Mouse (Mus musculus): ENCODE measurements around the gene Greb1. TPM values are rescaled to one million over a fixed set of nuclear protein-coding genes. Genes with fewer than 3 reads are reported as not detected.

Gene Greb1
- total and polyA plus RNA-seq, 3 experiments = 0.25 to 0.51 (median 0.39) TPM

DNA sequence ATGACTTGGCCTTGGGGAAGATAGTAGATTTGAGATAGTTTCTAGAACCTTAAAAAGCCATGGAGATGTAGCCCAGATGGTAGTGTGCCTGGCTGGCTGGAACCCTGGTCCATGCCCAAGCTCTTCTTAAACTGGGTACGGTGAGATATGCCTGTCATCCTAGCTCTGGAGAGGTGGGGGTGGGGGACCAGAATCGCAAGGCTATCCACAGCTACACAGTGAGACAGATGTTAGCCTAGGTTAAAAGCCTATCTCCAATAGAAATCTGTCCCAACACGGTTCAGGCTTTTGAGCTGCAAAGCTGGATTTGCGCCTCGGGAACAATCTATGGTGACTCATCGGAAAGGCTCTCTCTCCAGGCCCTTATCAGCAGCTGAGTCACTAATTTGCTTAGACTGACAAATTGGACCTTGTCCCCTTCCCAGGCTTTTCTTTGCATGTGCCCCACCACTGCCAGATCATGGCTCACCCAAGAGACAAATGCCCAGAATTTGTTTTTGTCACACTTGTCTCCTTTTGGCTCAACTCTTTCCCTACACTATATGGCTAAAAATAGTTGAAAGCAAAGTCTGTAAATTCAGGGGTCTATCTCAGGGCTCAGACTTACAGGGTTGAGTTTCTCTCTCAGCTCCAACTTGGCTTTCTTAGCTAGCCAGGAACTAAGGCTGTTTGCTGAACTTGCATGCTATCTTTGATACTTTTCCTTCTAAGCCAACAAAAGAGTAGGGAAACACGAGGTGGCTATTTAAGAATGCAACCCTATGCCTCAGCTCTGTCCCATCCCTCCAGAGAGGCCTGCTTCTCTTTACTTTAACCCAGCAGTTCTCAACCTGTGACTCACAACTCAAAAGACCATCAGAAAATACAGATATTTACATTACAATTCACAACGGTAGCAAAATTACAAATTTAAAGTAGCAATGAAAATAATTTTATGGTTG, 40.4 kb upstream of the Greb1 start:
- peak; percentile 38 to 68 for DNase-seq
- Histone ChIP-seq H3K79me2 (replicated peaks; ENCODE audit: control insufficient read depth, insufficient read depth, low read length) (no peaks in the 10 kb centered on the region), H3K36me3 (ENCODE audit: control insufficient read depth, insufficient read depth, low read length) (peaks cover 3% of the 10 kb centered on the region; the same call in 1 of the 2 replicates), H3K4me3 (no peak overlapping the region), H3K27me3 (ENCODE audit: control insufficient read depth, insufficient read depth, low read length) (no peaks in the 10 kb centered on the region), H3K27ac (peak overlapping the region; percentile 49), H3K9ac (ENCODE audit: low read depth, low read length) (no peak overlapping the region), H3K4me1 (ENCODE audit: control insufficient read depth, insufficient read depth, low read length) (peaks cover 7% of the 10 kb centered on the region)
- intact Hi-C loops (cut with DNase I) = no loop called here
- TF ChIP-seq EP300 (IDR thresholded peaks at IDR 0.05; ENCODE audit: insufficient read depth, low read depth, low read length) = no peak
- 24% methylated on average over 8 of the region's 8 CpGs for WGBS

- intact Hi-C loops (cut with DNase I) = loop anchor here (2.0 kb wide), 1 partner anchor 57 kb away; the partner anchor contains the start of gene Rock2
Observed at GRCm38 (mm10) chr12:16837766-16838165, 37.1 kb upstream of the Greb1 start.

GRCm38 (mm10) chr12:16836188-16836587, 35.5 kb upstream of the Greb1 start:
- peak; percentile 65 for TF ChIP-seq POLR2A (IDR thresholded peaks at IDR 0.05; ENCODE audit: insufficient read depth, low read depth, low read length)
- TF ChIP-seq CTCF (IDR thresholded peaks at IDR 0.05) = peak; percentile 70
- peak; percentile 90 for TF ChIP-seq EP300 (IDR thresholded peaks at IDR 0.05; ENCODE audit: insufficient read depth, low read depth, low read length)
- no peaks in the 10 kb centered on the region for H3K79me2 ChIP-seq (replicated peaks; ENCODE audit: control insufficient read depth, insufficient read depth, low read length)
- peak; percentile 68 to 83 for DNase-seq
- intact Hi-C loops (cut with DNase I) = loop anchor here (2.0 kb wide), 1 partner anchor 59 kb away; the partner anchor contains the start of gene Rock2
- peak overlapping the region; percentile 50 for H3K9ac ChIP-seq (ENCODE audit: low read depth, low read length)
- H3K36me3 ChIP-seq (ENCODE audit: control insufficient read depth, insufficient read depth, low read length) = peaks cover 9% of the 10 kb centered on the region
- peak overlapping the region; percentile 28; the same call in 1 of the 2 replicates for H3K4me3 ChIP-seq
- peaks cover 15% of the 10 kb centered on the region for H3K4me1 ChIP-seq (ENCODE audit: control insufficient read depth, insufficient read depth, low read length)
- WGBS = 4% methylated on average over 9 of the region's 9 CpGs
- no peaks in the 10 kb centered on the region for H3K27me3 ChIP-seq (ENCODE audit: control insufficient read depth, insufficient read depth, low read length)
- H3K27ac ChIP-seq = peak overlapping the region; percentile 72

More at GRCm38 (mm10) chr12:16837766-16838165, 37.1 kb upstream of the Greb1 start:
- no peak overlapping the region for H3K4me3 ChIP-seq
- DNase-seq = no peak
- TF ChIP-seq EP300 (IDR thresholded peaks at IDR 0.05; ENCODE audit: insufficient read depth, low read depth, low read length) (no peak), POLR2A (IDR thresholded peaks at IDR 0.05; ENCODE audit: insufficient read depth, low read depth, low read length) (no peak), CTCF (IDR thresholded peaks at IDR 0.05) (no peak)
- H3K9ac ChIP-seq (ENCODE audit: low read depth, low read length) = no peak overlapping the region
- H3K27ac ChIP-seq = no peak overlapping the region
- peaks cover 12% of the 10 kb centered on the region for H3K4me1 ChIP-seq (ENCODE audit: control insufficient read depth, insufficient read depth, low read length)
- H3K27me3 ChIP-seq (ENCODE audit: control insufficient read depth, insufficient read depth, low read length) = no peaks in the 10 kb centered on the region
- WGBS = 45% methylated on average over 4 of the region's 4 CpGs
- H3K79me2 ChIP-seq (replicated peaks; ENCODE audit: control insufficient read depth, insufficient read depth, low read length) = no peaks in the 10 kb centered on the region
- H3K36me3 ChIP-seq (ENCODE audit: control insufficient read depth, insufficient read depth, low read length) = peaks cover 9% of the 10 kb centered on the region

GRCm38 (mm10) chr12:16834701-16835100, 34.0 kb upstream of the Greb1 start:
- Histone ChIP-seq H3K79me2 (replicated peaks; ENCODE audit: control insufficient read depth, insufficient read depth, low read length) (no peaks in the 10 kb centered on the region), H3K27ac (peak overlapping the region; percentile 72), H3K4me3 (no peak overlapping the region), H3K36me3 (ENCODE audit: control insufficient read depth, insufficient read depth, low read length) (peaks cover 9% of the 10 kb centered on the region), H3K9ac (ENCODE audit: low read depth, low read length) (no peak overlapping the region), H3K4me1 (ENCODE audit: control insufficient read depth, insufficient read depth, low read length) (peaks cover 18% of the 10 kb centered on the region), H3K27me3 (ENCODE audit: control insufficient read depth, insufficient read depth, low read length) (no peaks in the 10 kb centered on the region)
- TF ChIP-seq CTCF (IDR thresholded peaks at IDR 0.05) = no peak
- TF ChIP-seq EP300 (IDR thresholded peaks at IDR 0.05; ENCODE audit: insufficient read depth, low read depth, low read length) = no peak
- no peak for TF ChIP-seq POLR2A (IDR thresholded peaks at IDR 0.05; ENCODE audit: insufficient read depth, low read depth, low read length)
- DNase-seq = peak in 1 of 2 experiments; percentile 28
- intact Hi-C loops (cut with DNase I) = no loop called here
- WGBS = 53% methylated on average over 11 of the region's 11 CpGs

DNA sequence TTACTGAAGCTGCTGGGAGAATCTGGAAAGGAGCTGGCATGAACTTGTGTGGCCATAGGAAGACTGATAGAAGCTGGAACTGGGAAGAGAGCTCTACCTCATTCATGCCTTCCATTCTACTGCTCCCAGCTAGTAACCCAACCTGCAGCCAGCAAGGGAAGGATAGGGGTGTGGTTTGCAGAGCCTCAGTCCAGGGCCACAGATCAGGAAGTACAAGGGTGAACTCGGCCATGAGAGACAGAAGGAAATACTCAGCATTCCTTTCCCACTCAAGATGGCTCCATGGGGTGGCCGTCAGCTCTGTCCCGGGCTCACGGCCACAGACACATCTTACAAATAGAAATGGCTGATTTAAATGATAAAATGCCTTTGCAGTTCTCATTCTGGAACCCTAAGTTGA, 30.4 kb upstream of the Greb1 start:
- Histone ChIP-seq H3K36me3 (ENCODE audit: control insufficient read depth, insufficient read depth, low read length) (peaks cover 6% of the 10 kb centered on the region), H3K79me2 (replicated peaks; ENCODE audit: control insufficient read depth, insufficient read depth, low read length) (no peaks in the 10 kb centered on the region), H3K4me1 (ENCODE audit: control insufficient read depth, insufficient read depth, low read length) (peaks cover 21% of the 10 kb centered on the region), H3K9ac (ENCODE audit: low read depth, low read length) (no peak overlapping the region), H3K27me3 (ENCODE audit: control insufficient read depth, insufficient read depth, low read length) (no peaks in the 10 kb centered on the region), H3K27ac (no peak overlapping the region), H3K4me3 (no peak overlapping the region)
- WGBS = 23% methylated on average over 4 of the region's 4 CpGs
- DNase-seq = no peak
- TF ChIP-seq POLR2A (IDR thresholded peaks at IDR 0.05; ENCODE audit: insufficient read depth, low read depth, low read length) = no peak
- no peak for TF ChIP-seq EP300 (IDR thresholded peaks at IDR 0.05; ENCODE audit: insufficient read depth, low read depth, low read length)
- TF ChIP-seq CTCF (IDR thresholded peaks at IDR 0.05) = no peak
- intact Hi-C loops (cut with DNase I) = no loop called here

DNA sequence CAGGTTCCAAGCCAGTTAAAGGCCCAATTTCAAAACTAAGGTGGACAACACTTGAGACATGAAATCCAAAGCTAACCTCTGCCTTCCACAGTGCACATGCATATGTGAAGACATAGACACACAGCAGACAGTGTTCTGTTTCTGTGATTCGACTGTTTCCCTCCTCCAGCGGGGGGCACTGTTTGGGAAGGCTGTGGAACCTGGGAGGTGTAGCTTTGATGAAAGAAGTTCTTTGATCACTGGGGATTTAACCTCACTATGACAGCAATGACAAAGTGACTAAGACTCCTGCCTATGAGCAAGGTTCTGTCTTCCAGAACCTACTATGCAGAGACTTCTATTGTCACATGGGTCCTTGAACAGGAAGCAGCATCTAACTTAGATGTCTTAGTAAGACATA, 29.1 kb upstream of the Greb1 start:
- no peak for DNase-seq
- H3K4me3 ChIP-seq = no peak overlapping the region
- no peaks in the 10 kb centered on the region for H3K27me3 ChIP-seq (ENCODE audit: control insufficient read depth, insufficient read depth, low read length)
- TF ChIP-seq EP300 (IDR thresholded peaks at IDR 0.05; ENCODE audit: insufficient read depth, low read depth, low read length) (no peak), POLR2A (IDR thresholded peaks at IDR 0.05; ENCODE audit: insufficient read depth, low read depth, low read length) (no peak), CTCF (IDR thresholded peaks at IDR 0.05) (peak; percentile 44)
- 74% methylated on average over 2 of the region's 2 CpGs for WGBS
- no peaks in the 10 kb centered on the region; the same call in 1 of the 2 replicates for H3K36me3 ChIP-seq (ENCODE audit: control insufficient read depth, insufficient read depth, low read length)
- no peak overlapping the region for H3K9ac ChIP-seq (ENCODE audit: low read depth, low read length)
- H3K79me2 ChIP-seq (replicated peaks; ENCODE audit: control insufficient read depth, insufficient read depth, low read length) = no peaks in the 10 kb centered on the region
- no peak overlapping the region for H3K27ac ChIP-seq
- intact Hi-C loops (cut with DNase I) = loop anchor here (5.0 to 10.0 kb wide), 3 partner anchors 105 to 183 kb away; partner anchors contain the start of gene 2410004P03Rik
- H3K4me1 ChIP-seq (ENCODE audit: control insufficient read depth, insufficient read depth, low read length) = peaks cover 17% of the 10 kb centered on the region
